Mouse (Mus musculus): Measurements from ENCODE around the gene Ppp2ca. TPM values are rescaled to one million over a fixed set of nuclear protein-coding genes. Genes with fewer than 3 reads are reported as not detected.
"Not testable (repeated sequence)": the region's sequence is repeated elsewhere in the genome, so short reads cannot be mapped to it uniquely, and the experiment has no call there.

Ppp2ca gene
- polyA plus RNA-seq, 1 experiment: 103 TPM

DNA sequence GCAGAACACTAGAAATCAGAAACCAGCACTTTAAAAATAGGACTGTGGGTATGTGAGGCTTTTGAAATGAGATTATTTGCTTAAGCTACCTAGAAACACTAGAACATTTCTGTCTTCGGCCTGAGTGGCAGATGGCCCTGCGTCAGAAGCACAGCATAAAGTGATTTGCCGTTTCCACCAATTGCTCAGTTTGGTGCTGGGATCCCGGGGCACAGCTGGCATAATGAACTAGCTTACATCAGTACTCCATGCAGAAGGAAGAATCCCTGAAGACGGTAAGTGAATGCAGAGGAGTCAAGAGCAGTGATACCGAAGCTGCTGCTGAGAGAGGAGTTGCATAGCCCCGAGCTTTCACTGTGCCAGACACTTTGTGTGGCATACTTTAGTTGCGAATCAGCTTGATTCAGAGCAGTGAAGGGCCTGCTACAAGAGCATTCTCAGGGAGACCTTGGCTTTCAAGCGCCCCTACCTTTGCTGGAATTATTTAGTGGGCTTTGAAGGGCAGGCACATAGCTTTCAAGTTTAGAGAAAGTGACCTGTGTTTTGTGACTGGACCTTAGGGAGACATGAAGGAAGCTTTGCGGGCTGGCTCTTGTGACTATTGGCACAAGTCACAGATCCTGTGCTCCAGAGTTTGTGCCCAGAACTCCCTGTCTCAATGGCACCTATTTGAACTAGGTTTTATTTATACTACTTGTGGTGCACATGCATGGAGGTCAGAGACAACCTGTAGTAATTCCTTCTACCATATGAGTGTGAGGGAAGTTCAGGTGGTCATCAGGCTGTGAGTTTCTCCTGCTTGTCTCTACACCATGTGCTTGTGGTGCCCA lies 31.4 kb downstream of the Ppp2ca start:
- Histone ChIP-seq H3K27me3 (ENCODE audit: control insufficient read depth, insufficient read depth, low read length, poor library complexity, severe bottlenecking) (no peaks in the 10 kb centered on the region), H3K9me3 (replicated peaks; ENCODE audit: control insufficient read depth, insufficient read depth, low read length, poor library complexity, severe bottlenecking) (no peaks in the 10 kb centered on the region; the same call in 1 of the 2 replicates), H3K36me3 (ENCODE audit: control insufficient read depth, insufficient read depth, low read length, poor library complexity, severe bottlenecking) (no peaks in the 10 kb centered on the region), H3K9ac (ENCODE audit: low read depth, poor library complexity, severe bottlenecking) (no peak overlapping the region), H3K4me1 (ENCODE audit: control insufficient read depth, insufficient read depth, low read length) (no peaks in the 10 kb centered on the region), H3K4me3 (ENCODE audit: low read depth, low read length) (no peak overlapping the region), H3K27ac (ENCODE audit: insufficient read depth, low read length) (no peak overlapping the region)
- TF ChIP-seq EP300 (IDR thresholded peaks at IDR 0.05; ENCODE audit: insufficient read depth, low read depth, low read length) (no peak), CTCF (IDR thresholded peaks at IDR 0.05; ENCODE audit: low read depth, low read length) (no peak), POLR2A (IDR thresholded peaks at IDR 0.05; ENCODE audit: insufficient read depth, low read length) (no peak)

GRCm38 (mm10) chr11:52130451-52131068 lies 32.1 kb downstream of the Ppp2ca start:
- TF ChIP-seq CTCF (IDR thresholded peaks at IDR 0.05; ENCODE audit: low read depth, low read length) (peak; percentile 38), EP300 (IDR thresholded peaks at IDR 0.05; ENCODE audit: insufficient read depth, low read depth, low read length) (no peak), POLR2A (IDR thresholded peaks at IDR 0.05; ENCODE audit: insufficient read depth, low read length) (no peak)
- Histone ChIP-seq H3K9ac (ENCODE audit: low read depth, poor library complexity, severe bottlenecking) (no peak overlapping the region), H3K4me3 (ENCODE audit: low read depth, low read length) (no peak overlapping the region), H3K27ac (ENCODE audit: insufficient read depth, low read length) (no peak overlapping the region), H3K27me3 (ENCODE audit: control insufficient read depth, insufficient read depth, low read length, poor library complexity, severe bottlenecking) (no peaks in the 10 kb centered on the region), H3K4me1 (ENCODE audit: control insufficient read depth, insufficient read depth, low read length) (no peaks in the 10 kb centered on the region), H3K36me3 (ENCODE audit: control insufficient read depth, insufficient read depth, low read length, poor library complexity, severe bottlenecking) (no peaks in the 10 kb centered on the region), H3K9me3 (replicated peaks; ENCODE audit: control insufficient read depth, insufficient read depth, low read length, poor library complexity, severe bottlenecking) (peaks cover 2% of the 10 kb centered on the region; the same call in 1 of the 2 replicates)

- H3K4me3 ChIP-seq (ENCODE audit: low read depth, low read length); H3K36me3 ChIP-seq (ENCODE audit: control insufficient read depth, insufficient read depth, low read length, poor library complexity, severe bottlenecking); H3K27ac ChIP-seq (ENCODE audit: insufficient read depth, low read length); H3K4me1 ChIP-seq (ENCODE audit: control insufficient read depth, insufficient read depth, low read length); H3K9ac ChIP-seq (ENCODE audit: low read depth, poor library complexity, severe bottlenecking); H3K9me3 ChIP-seq (replicated peaks; ENCODE audit: control insufficient read depth, insufficient read depth, low read length, poor library complexity, severe bottlenecking); H3K27me3 ChIP-seq (ENCODE audit: control insufficient read depth, insufficient read depth, low read length, poor library complexity, severe bottlenecking): not testable (repeated sequence)
- TF ChIP-seq CTCF (IDR thresholded peaks at IDR 0.05; ENCODE audit: low read depth, low read length): peak; percentile 65
Observed at GRCm38 (mm10) chr11:52143675-52144074, 45.2 kb downstream of the Ppp2ca start.

DNA sequence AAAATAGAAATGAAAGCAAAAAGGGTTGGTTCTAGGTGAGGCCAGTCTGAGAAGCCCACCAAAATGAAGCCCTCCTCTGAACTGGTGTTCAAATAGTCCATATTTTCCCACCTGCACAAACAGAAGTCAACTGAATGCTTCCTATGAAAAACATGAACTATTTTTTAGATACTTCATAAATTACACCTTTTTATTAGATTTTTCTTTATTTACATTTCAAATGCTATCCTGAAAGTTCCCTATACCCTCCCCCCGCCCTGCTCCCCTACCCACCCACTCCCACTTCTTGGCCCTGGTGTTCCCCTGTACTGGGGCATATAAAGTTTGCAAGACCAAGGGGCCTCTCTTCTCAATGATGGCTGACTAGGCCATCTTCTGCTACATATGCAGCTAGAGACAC lies 46.9 kb downstream of the Ppp2ca start, which contains the start of gene Olfr1373:
TSS of gene Olfr1373 (minus strand) at position 101 of the 400 bp plus-strand sequence.
- H3K4me3 ChIP-seq (ENCODE audit: low read depth, low read length); H3K9me3 ChIP-seq (replicated peaks; ENCODE audit: control insufficient read depth, insufficient read depth, low read length, poor library complexity, severe bottlenecking); H3K36me3 ChIP-seq (ENCODE audit: control insufficient read depth, insufficient read depth, low read length, poor library complexity, severe bottlenecking); H3K9ac ChIP-seq (ENCODE audit: low read depth, poor library complexity, severe bottlenecking); H3K27ac ChIP-seq (ENCODE audit: insufficient read depth, low read length); H3K4me1 ChIP-seq (ENCODE audit: control insufficient read depth, insufficient read depth, low read length); H3K27me3 ChIP-seq (ENCODE audit: control insufficient read depth, insufficient read depth, low read length, poor library complexity, severe bottlenecking): not testable (repeated sequence)

GRCm38 (mm10) chr11:52163926-52164325 lies 65.4 kb downstream of the Ppp2ca start:
- H3K9me3 ChIP-seq (replicated peaks; ENCODE audit: control insufficient read depth, insufficient read depth, low read length, poor library complexity, severe bottlenecking): no peaks in the 10 kb centered on the region
- no peak overlapping the region for H3K27ac ChIP-seq (ENCODE audit: insufficient read depth, low read length)
- no peaks in the 10 kb centered on the region; the same call in 1 of the 2 replicates for H3K27me3 ChIP-seq (ENCODE audit: control insufficient read depth, insufficient read depth, low read length, poor library complexity, severe bottlenecking)
- no peaks in the 10 kb centered on the region for H3K4me1 ChIP-seq (ENCODE audit: control insufficient read depth, insufficient read depth, low read length)
- H3K4me3 ChIP-seq (ENCODE audit: low read depth, low read length): no peak overlapping the region
- TF ChIP-seq POLR2A (IDR thresholded peaks at IDR 0.05; ENCODE audit: insufficient read depth, low read length) (no peak), EP300 (IDR thresholded peaks at IDR 0.05; ENCODE audit: insufficient read depth, low read depth, low read length) (no peak), CTCF (IDR thresholded peaks at IDR 0.05; ENCODE audit: low read depth, low read length) (no peak)
- no peaks in the 10 kb centered on the region for H3K36me3 ChIP-seq (ENCODE audit: control insufficient read depth, insufficient read depth, low read length, poor library complexity, severe bottlenecking)
- no peak overlapping the region for H3K9ac ChIP-seq (ENCODE audit: low read depth, poor library complexity, severe bottlenecking)

- H3K9me3 ChIP-seq (replicated peaks; ENCODE audit: control insufficient read depth, insufficient read depth, low read length, poor library complexity, severe bottlenecking): no peaks in the 10 kb centered on the region
- H3K27me3 ChIP-seq (ENCODE audit: control insufficient read depth, insufficient read depth, low read length, poor library complexity, severe bottlenecking): peaks cover 1% of the 10 kb centered on the region
- H3K36me3 ChIP-seq (ENCODE audit: control insufficient read depth, insufficient read depth, low read length, poor library complexity, severe bottlenecking): no peaks in the 10 kb centered on the region
- H3K4me3 ChIP-seq (ENCODE audit: low read depth, low read length): peak overlapping the region; percentile 69
- no peaks in the 10 kb centered on the region for H3K4me1 ChIP-seq (ENCODE audit: control insufficient read depth, insufficient read depth, low read length)
- TF ChIP-seq POLR2A (IDR thresholded peaks at IDR 0.05; ENCODE audit: insufficient read depth, low read length) (no peak), CTCF (IDR thresholded peaks at IDR 0.05; ENCODE audit: low read depth, low read length) (peak; percentile 24)
- no peak overlapping the region for H3K27ac ChIP-seq (ENCODE audit: insufficient read depth, low read length)
- peak overlapping the region; percentile 81; the same call in 1 of the 2 replicates for H3K9ac ChIP-seq (ENCODE audit: low read depth, poor library complexity, severe bottlenecking)
Observed at GRCm38 (mm10) chr11:52167126-52167525, 68.6 kb downstream of the Ppp2ca start.

- peak overlapping the region; percentile 81 for H3K9ac ChIP-seq (ENCODE audit: low read depth, poor library complexity, severe bottlenecking)
- not testable (repeated sequence) for H3K9me3 ChIP-seq (replicated peaks; ENCODE audit: control insufficient read depth, insufficient read depth, low read length, poor library complexity, severe bottlenecking); H3K27me3 ChIP-seq (ENCODE audit: control insufficient read depth, insufficient read depth, low read length, poor library complexity, severe bottlenecking); H3K4me1 ChIP-seq (ENCODE audit: control insufficient read depth, insufficient read depth, low read length); H3K36me3 ChIP-seq (ENCODE audit: control insufficient read depth, insufficient read depth, low read length, poor library complexity, severe bottlenecking); H3K27ac ChIP-seq (ENCODE audit: insufficient read depth, low read length)
- H3K4me3 ChIP-seq (ENCODE audit: low read depth, low read length): peak overlapping the region; percentile 70
Observed at GRCm38 (mm10) chr11:52167901-52168302, 69.4 kb downstream of the Ppp2ca start.

Measured in ES-Bruce4 (cell line).